Mouse (Mus musculus) WW6 (cell line): ENCODE data around the gene Arhgef1.

ENCODE experiments used
- DNase-seq: peaks from one replicate; pipeline ENCODE4 v3.0.0-alpha.2; 2013; ENCODE audit warnings: low read depth, low spot score

Arhgef1 gene

GRCm38 (mm10) chr7:24944257-24944950, 41.7 kb downstream of the Arhgef1 start, which contains the start of gene Gm4881:
Gene Gm4881, minus strand, starts transcription at chr7:24944494.
- no peak for DNase-seq

DNA sequence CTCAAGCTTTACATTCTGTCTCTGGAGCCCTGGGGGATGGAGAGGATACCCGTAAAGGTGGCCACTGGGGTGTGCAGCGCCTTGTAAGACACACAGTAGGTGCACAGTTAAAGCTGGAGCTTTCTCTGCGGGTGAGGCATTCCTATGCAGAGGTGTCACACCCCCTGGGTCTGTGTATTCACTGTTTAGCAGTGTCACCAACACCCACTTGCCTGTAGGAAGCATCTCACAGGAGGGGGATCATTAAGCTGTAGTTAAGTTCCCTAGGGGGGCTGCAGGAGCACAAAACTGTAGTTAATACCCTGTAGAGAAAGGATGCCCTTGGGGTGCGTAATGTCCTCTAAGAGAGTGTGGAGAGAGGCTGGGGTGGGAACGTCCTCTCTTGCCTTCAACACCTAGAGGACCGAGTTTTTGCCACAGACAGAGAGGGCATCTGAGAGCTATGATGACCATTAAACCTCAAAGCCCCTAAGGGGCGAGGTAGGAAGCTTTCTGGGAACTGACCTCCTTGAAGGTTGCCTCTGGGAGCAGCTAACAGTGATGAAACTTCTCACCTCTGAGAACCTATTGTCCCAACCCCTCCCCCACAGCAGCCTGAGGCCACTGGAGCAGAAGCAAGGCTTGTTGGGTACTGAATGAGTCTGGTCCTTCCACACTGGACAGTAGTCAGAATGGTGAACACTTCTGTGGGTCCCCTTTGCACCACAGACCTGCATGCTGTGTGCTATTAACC, 44.8 kb downstream of the Arhgef1 start:
- DNase-seq, result no peak

- no peak for DNase-seq
Observed at GRCm38 (mm10) chr7:24948774-24949173, 46.1 kb downstream of the Arhgef1 start.

- DNase-seq, result peak; percentile 60
Observed at GRCm38 (mm10) chr7:24949958-24950623, 47.4 kb downstream of the Arhgef1 start.

DNA sequence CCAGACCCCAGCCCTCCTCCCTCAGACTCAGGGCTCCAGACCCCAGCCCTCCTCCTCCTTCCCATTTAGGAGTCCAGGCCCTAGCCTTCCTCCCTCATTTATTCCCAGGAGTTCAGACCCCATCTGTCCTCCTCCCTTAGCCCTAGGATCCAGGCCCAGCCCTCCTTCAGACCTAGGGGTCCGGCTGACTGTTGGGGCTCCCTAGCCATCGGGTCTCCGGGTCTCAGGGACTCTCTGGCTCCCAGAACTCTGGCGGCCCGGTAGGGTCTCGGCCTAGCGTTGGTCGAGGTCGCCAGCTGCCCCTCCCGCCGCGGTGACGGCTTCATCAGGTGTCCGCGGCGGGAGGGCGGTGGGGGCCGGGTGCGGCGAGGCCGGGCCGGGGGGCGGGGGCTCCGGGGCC, 51.3 kb downstream of the Arhgef1 start:
- DNase-seq, result no peak

DNA sequence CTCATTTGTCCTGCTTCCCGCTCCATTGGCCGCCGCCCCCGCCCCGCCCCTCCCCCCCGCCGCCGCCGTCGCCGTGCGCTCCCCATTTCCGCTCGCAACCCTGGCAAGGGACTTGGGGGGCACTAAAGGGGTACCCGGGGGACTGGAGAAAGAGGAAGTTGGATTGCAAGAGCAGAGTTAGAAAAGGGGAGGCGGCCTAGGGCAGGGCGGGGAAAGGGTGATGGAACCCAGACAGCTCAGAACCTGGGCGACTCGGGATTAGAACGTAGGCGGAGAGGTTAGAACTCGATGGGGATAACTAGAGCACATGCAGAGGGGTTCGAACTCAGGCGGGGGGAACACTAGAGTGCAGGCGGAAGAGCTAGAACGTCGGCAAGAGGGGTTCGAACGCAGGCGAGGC, 51.7 kb downstream of the Arhgef1 start:
- no peak for DNase-seq

- no peak for DNase-seq
Observed at GRCm38 (mm10) chr7:24955226-24955625, 52.5 kb downstream of the Arhgef1 start.

DNA sequence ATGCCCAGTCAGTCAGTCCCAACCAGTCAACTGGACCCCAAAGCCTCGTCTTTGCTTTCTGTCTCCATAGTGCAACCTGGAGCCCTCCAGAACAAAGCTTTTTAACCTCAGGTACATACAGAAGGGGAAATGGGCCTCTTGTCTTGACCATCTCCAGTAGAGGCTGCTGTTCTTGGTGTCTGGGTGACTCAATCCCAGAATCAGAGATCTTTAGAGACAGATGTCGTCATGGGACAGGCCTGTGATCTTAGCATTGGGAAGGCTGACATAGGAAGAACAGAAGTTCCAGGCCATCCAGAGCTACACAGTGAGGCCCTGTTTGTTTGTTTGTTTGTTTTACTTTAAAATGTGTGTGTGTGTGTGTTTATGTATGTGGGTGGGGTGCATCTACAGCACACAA, 61.6 kb downstream of the Arhgef1 start:
- DNase-seq, result no peak

DNA sequence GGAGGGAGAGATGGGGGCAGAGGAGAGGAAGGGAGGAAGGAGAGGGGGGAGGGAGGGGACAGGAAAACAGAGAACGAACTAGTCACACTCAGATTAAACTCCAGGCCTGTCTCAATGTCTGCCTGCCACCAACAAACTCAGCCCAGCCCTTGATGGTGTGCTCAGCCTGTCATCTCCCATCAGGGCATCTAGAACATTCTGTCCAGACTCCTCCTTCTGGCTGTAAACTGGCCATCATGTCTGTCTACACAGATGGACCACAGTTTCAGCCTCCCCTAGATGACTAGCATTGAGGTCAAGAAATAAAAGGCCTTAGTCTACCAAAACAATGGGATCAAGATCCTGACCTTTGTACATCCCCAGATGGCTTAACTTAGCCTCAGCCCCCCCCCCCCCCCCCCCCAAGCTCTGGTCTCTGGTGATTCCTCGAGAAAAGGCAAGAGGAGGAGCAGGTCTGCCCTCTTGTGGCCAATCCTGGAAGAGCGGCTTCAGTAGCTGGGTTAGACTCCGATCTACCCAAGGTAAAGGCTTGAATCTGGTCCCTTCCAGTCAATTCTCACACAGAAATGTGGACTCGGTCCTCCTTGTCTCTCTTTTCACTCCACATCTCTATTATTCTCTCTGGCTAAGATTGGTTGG, 62.3 kb downstream of the Arhgef1 start:
- no peak for DNase-seq

DNA sequence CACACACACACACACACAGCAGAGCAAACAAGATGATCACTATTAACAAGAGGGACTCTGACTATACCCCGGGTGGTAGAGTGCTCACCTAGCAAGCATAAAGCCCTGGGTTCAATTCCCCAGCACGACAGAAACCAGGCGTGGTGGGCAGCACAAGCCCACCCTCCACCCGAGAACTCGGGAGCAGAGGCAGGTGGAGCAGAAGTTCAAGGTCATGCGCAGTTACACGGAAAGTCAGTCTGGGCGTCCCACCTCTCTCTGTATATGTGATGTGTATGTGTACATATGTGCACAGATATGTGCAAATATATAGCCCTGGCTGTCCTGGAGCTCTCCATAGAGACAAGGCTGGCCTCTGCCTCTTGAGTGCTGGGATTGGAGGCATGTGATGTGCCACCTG, 65.3 kb downstream of the Arhgef1 start:
- DNase-seq, result no peak

- no peak for DNase-seq
Observed at GRCm38 (mm10) chr7:24968463-24968862, 65.8 kb downstream of the Arhgef1 start.

GRCm38 (mm10) chr7:24969805-24970204, 67.1 kb downstream of the Arhgef1 start:
- DNase-seq, result no peak

GRCm38 (mm10) chr7:24970341-24970740, 67.6 kb downstream of the Arhgef1 start:
- no peak for DNase-seq

- no peak for DNase-seq
Observed at GRCm38 (mm10) chr7:24971261-24971971, 68.7 kb downstream of the Arhgef1 start.

- peak; percentile 82 for DNase-seq
Observed at GRCm38 (mm10) chr7:24971972-24972893, 69.5 kb downstream of the Arhgef1 start, which contains the start of gene Rabac1. Gene Rabac1, minus strand, starts transcription at chr7:24972754.

DNA sequence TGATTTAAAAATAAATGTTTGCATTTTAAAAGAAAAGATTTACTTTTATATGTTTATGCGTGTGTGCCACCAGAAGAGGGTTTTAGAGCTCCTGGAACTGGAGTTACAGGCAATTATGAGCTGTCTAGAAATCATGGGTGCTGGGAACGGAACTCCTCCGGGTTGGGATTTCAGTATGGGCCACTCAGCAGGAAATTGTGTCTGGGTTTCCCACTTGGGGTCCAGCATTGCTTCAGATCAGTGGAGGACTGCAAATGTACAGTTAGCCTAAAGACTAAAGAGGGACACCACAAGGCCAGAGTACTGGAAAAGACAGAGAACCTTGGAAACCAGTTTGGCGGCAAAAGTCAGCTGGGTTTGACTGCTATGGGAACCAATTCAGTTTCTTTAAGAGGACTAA, 70.5 kb downstream of the Arhgef1 start:
- no peak for DNase-seq

DNA sequence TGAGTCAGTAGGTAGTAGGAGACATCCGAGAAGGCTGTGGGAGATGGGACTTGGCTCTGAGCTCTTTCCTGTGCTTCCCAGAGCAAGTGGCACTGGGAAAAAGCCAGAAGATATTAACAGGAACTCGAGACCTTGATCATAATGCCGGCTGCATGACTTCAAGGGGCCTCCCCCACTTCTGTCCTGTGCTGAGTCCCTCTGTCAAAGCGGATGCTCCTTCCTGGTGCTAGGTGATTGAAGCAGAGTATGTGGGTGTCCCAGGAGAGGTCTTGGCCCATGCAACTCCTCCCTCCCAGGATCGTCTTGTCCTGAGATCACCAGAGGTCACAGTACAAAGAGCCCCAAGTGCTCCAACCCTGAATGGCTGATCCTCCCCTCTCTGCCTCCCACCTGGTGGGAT, 71.2 kb downstream of the Arhgef1 start:
- no peak for DNase-seq

DNA sequence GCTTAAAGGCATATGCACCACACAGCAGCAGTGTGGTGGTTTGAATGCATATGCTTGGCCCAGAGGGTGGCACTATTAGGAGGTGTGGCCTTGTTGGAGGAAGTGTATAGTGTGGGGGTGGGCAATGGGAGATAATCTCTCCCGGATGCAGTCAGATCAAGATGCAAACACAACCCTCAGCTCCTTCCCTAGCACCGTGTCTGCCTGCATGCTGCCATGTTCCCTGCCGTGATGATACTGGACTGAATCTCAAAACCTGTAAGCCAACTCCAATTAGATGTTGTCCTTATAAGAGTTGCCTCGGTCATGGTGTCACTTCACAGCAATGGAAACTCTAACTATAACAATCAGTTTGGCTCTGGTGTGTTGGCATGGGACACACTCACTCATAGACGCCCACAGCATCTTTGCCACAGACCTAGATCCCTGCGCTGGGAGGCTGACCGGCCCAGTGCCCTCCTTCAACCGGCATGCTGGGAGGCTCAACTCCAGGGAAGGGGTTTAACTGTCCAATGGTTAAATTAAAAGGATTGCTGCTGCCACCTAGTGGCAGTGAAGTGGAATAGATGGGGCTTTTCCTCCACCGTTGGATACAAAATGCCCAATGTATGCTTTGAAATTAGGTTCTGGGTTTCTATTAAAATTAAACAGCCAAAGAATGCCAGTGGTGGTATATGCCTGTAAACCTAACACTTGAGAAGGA, 72.3 kb downstream of the Arhgef1 start:
- DNase-seq, result no peak
